Mouse (Mus musculus) liver, embryonic 12.5 days (tissue): ENCODE measurements around the gene Caskin1. TPM values are rescaled to one million over a fixed set of nuclear protein-coding genes. Genes with fewer than 3 reads are reported as not detected.

Experiments
- ATAC-seq: fragments of 200-750 bp; cut with Nextera tagmentation; 2 replicates; pipeline ENCODE4 v1.8.0; 2017; ENCODE audit warnings: moderate number of reproducible peaks, mild to moderate bottlenecking, moderate library complexity
- H3K27ac ChIP-seq: fragments of 300-500 bp; sonication (generic); 2 replicates; pipeline ENCODE4 v1.5.1; 2016; ENCODE audit warnings: mild to moderate bottlenecking
- H3K27me3 ChIP-seq: fragments of 300-500 bp; sonication (generic); replicated peaks from 2 replicates; pipeline ENCODE4 v1.6.1; 2016; ENCODE audit warnings: mild to moderate bottlenecking, moderate library complexity
- H3K36me3 ChIP-seq: fragments of 300-500 bp; sonication (generic); 2 replicates; pipeline ENCODE4 v1.6.1; 2016; ENCODE audit warnings: mild to moderate bottlenecking, moderate library complexity
- H3K4me1 ChIP-seq: fragments of 300-500 bp; sonication (generic); 2 replicates; pipeline ENCODE4 v1.6.1; 2016
- H3K4me2 ChIP-seq: fragments of 300-500 bp; sonication (generic); 2 replicates; pipeline ENCODE4 v1.6.1; 2016; ENCODE audit warnings: mild to moderate bottlenecking, moderate library complexity
- H3K4me3 ChIP-seq: fragments of 300-500 bp; sonication (generic); 2 replicates; pipeline ENCODE4 v1.5.1; 2016; ENCODE audit warnings: mild to moderate bottlenecking, moderate library complexity
- H3K9ac ChIP-seq: fragments of 300-500 bp; sonication (generic); 2 replicates; pipeline ENCODE4 v1.6.1; 2016; ENCODE audit warnings: mild to moderate bottlenecking, moderate library complexity
- H3K9me3 ChIP-seq: fragments of 300-500 bp; sonication (generic); replicated peaks from 2 replicates; pipeline ENCODE4 v1.6.1; 2016; ENCODE audit warnings: mild to moderate bottlenecking, moderate library complexity
- WGBS: fragments of 180-500 bp; shearing (Covaris S2); methylation state at CpG from one replicate; pipeline ENCODE4 v1.1.7; 2016; ENCODE audit not compliant: insufficient replicate concordance; 5-methylcytosine and 5-hydroxymethylcytosine counted together
- polyA plus RNA-seq: library from polyadenylated mRNA; unstranded; fragments of >200 nt; fragmentation: Nextera tagmentation; extraction: Ambion mirVana; gene quantifications from 2 replicates; pipeline ENCODE4 v1.2.1, GENCODE M21; 2016

Caskin1 gene
- polyA plus RNA-seq, 1 experiment from 2014 or later, result 0.14 TPM

DNA sequence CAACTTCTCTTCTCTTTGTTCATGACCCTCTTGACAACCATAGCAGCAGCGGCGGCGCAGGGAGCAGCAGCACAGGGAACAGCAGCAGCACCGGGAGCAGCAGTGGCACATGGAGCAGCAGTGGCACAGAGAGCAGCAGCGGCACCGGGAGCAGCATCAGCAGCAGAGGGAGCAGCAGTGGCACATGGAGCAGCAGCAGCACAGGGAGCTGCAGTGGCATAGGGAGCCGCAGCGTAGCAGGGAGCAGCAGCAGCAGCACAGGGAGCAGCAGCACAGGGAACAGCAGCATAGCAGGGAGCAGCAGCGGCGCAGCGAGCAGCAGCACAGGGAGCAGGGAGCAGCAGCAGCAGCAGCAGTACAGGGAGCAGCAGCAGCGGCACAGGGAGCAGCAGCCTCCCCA, 56.2 kb downstream of the Caskin1 start:
- Histone ChIP-seq H3K36me3 (no peaks in the 10 kb centered on the region), H3K4me1 (peaks cover 21% of the 10 kb centered on the region), H3K4me2 (peak overlapping the region; percentile 14; the same call in 1 of the 2 replicates), H3K9me3 (no peaks in the 10 kb centered on the region), H3K9ac (no peak overlapping the region), H3K27ac (no peak overlapping the region), H3K27me3 (peaks cover 11% of the 10 kb centered on the region), H3K4me3 (no peak overlapping the region)
- 31% methylated on average over 12 of the region's 12 CpGs for WGBS
- ATAC-seq, result no peak

DNA sequence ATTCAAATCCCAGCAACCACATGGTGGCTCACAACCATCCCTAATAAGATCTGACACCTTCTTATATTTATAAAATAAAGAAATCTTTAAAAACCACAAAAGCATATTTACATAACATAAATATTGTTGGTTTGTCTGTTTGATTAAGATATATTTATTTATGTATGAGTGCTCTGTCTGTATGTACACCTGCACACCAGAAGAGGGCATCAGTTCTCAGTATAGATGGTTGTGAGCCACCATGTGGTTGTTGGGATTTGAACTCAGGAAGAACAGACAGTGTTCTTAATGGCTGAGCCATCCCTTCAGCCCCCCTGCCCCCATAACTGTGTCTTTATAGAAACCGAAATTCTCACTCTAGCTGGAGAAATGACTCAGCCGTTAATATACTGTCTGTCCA, 56.8 kb downstream of the Caskin1 start:
- WGBS, result 74% methylated on average over 2 of the region's 2 CpGs
- peaks cover 24% of the 10 kb centered on the region for H3K4me1 ChIP-seq
- H3K4me2 ChIP-seq, result no peak overlapping the region
- ATAC-seq, result no peak
- no peaks in the 10 kb centered on the region for H3K36me3 ChIP-seq
- no peak overlapping the region for H3K27ac ChIP-seq
- no peak overlapping the region for H3K9ac ChIP-seq
- H3K9me3 ChIP-seq, result no peaks in the 10 kb centered on the region
- no peak overlapping the region for H3K4me3 ChIP-seq
- peaks cover 11% of the 10 kb centered on the region for H3K27me3 ChIP-seq

DNA sequence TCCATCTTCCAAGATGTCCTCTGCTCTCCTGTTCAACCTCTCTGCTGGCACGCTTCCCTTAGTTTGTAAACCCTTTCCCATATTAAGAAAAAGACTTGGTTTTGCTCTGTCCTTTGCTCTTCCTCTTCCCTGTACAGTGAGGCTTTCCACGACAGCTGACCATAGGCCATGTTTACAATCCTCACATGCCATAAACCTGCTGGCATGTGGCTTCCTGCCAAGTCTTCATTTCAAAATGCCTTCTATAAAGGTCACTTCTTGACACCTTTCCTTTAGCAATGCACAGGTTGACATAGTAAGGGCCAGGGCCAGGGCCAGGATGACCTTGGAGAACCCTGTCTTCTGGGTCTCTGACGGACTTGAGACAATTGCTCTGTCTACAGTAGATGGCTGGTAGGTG, 57.8 kb downstream of the Caskin1 start:
- ATAC-seq, result no peak
- H3K27ac ChIP-seq, result no peak overlapping the region
- H3K4me2 ChIP-seq, result no peak overlapping the region
- 76% methylated on average over 3 of the region's 3 CpGs for WGBS
- no peak overlapping the region for H3K9ac ChIP-seq
- H3K4me3 ChIP-seq, result no peak overlapping the region
- H3K27me3 ChIP-seq, result peaks cover 11% of the 10 kb centered on the region
- H3K4me1 ChIP-seq, result peaks cover 34% of the 10 kb centered on the region
- no peaks in the 10 kb centered on the region for H3K36me3 ChIP-seq
- H3K9me3 ChIP-seq, result no peaks in the 10 kb centered on the region

DNA sequence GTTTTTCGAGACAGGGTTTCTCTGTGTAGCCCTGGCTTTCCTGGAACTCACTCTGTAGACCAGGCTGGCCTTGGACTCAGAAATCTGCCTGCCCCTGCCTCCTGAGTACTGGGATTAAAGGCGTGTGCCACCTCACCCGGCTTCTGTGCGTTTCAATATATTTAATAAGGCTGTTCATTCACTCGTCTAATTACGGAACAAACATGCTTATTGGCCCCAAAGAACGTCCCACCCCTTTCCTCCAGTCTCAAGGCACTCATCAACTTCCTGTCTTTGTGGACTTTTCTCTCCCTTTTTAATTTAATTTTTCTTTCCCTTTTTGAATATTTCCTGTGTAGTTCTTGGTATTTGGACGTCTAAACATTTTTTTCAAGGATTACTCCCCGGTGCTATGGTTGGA, 60.0 kb downstream of the Caskin1 start:
- peaks cover 11% of the 10 kb centered on the region for H3K27me3 ChIP-seq
- peaks cover 45% of the 10 kb centered on the region for H3K4me1 ChIP-seq
- H3K36me3 ChIP-seq, result no peaks in the 10 kb centered on the region
- H3K9me3 ChIP-seq, result no peaks in the 10 kb centered on the region
- peak overlapping the region; percentile 80 for H3K4me3 ChIP-seq
- no peak for ATAC-seq
- peak overlapping the region; percentile 86 for H3K27ac ChIP-seq
- 17% methylated on average over 9 of the region's 9 CpGs for WGBS
- H3K9ac ChIP-seq, result peak overlapping the region; percentile 90
- peak overlapping the region; percentile 97 for H3K4me2 ChIP-seq

DNA sequence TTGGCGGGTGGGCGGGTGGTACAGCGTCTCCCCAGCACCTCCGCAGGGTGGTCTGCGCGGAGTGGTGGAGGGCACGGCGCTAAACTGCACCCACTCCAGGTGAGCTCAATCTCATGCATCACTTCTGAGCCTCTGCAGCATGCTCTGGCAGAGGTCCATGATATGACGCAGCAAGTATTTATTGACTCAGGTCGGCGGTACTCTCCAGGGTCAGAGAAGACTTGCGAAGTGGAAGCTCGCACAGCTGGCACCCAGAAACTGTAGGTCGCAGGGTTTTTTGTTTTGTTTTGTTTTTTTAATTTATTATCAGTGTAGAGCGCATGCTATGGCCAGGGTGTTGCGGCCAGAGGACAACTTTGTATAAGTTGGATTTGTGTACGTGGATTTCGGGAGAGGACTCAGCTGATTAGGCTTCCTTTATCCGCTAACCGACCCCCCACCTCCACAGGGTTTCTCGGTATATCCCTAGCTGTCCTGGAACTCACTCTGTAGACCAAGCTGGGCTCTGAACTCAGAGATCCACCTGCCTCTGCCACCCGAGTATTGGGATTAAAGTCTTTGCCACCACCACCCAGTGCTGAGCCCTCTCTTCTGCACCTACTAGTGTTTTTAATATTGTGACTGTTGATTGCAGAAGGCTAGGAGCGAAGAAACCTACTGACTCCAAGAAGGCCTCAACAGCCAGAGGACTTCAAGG, 60.7 kb downstream of the Caskin1 start:
- Histone ChIP-seq H3K36me3 (no peaks in the 10 kb centered on the region), H3K9me3 (no peaks in the 10 kb centered on the region), H3K9ac (peak overlapping the region; percentile 90), H3K27ac (peak overlapping the region; percentile 86), H3K4me1 (peaks cover 45% of the 10 kb centered on the region), H3K27me3 (peaks cover 8% of the 10 kb centered on the region), H3K4me3 (peak overlapping the region; percentile 80), H3K4me2 (peak overlapping the region; percentile 97)
- WGBS, result 2% methylated on average over 23 of the region's 23 CpGs
- peak; percentile 44 for ATAC-seq

DNA sequence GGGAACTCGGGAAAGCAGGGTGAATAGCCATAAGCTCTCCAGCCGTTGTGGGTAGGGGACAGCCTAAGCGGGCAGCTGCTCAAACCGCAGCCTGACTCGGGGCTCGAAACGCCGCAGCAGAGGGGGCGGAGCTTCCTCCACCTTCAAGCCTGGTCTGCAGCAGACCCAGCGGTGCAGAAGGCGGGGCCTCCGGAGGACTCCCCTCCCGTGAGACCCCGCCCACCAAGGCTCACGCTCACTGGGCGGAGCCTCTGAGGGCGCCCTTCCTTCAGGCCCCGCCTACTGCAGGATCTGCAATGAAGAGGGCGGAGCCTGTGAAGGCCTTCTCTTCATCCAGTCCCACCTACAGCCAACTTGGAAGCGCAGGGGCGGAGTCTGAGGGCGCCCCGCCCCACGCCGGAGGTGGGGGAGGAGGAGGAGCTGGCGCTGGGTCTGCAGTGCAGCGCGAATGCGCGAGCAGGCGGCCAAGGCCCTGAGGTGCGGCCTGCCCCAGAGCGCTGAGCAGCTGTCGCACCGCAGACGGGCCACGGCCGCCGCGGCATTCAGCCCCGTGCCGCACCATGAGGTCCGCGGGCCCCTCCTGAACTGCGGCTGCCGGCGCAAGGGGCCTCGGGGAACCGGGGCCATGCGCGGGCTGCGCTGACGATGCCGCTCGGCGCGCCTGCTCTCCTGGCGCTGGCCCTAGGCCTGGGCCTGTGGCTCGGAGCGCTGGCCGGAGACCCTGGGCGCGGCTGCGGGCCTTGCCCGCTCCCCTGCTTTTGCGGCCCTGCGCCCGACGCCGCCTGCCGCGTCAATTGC, 61.4 kb downstream of the Caskin1 start, which contains the start of gene Pkd1:
Pkd1 (plus strand) TSS at position 217 of the 798 bp plus-strand sequence.
- peaks cover 2% of the 10 kb centered on the region for H3K27me3 ChIP-seq
- peak within 1 kb of the TSS; percentile 93 for H3K27ac ChIP-seq
- H3K4me2 ChIP-seq, result peak within 1 kb of the TSS; percentile 97
- peak within 1 kb of the TSS; percentile 90 for H3K9ac ChIP-seq
- H3K9me3 ChIP-seq, result no peaks in the 10 kb centered on the region
- WGBS, result under 1% methylated on average over 72 of the region's 72 CpGs
- peak within 1 kb of the TSS; percentile 80 for H3K4me3 ChIP-seq
- peak; percentile 90 for ATAC-seq
- H3K36me3 ChIP-seq, result no peaks in the 10 kb centered on the region
- peaks cover 41% of the 10 kb centered on the region for H3K4me1 ChIP-seq

DNA sequence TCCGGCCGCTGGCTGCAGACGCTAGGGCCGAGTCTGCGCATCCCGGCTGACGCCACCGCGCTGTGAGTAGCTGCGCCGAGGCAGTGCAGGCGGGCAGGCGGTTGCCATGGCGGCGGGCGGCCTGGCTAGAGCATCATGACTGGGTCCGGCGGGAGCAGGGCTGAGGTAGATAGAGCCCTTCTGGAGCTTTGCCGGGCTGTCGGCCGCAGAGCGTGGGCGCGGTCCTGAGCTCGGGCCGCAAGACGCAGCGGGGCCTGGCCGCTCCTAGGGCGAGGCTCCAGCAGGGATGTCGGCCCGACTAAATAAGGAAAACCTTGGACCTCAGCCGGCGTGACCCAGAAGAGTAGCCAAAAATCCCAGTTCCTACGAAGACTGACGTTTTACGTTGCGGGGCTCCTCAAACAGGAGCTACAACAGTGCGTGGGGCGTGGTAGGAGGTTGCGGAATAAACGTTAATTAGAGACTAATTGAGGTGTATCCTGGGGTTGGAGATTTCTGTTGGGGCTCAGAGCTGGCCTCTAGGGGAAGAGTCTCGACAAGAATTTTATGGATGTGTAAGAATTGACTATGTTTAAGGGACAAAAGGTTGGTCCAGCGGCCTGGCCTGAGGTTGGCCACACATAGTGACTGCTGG, 62.1 kb downstream of the Caskin1 start:
- Histone ChIP-seq H3K4me2 (peak overlapping the region; percentile 97), H3K9ac (peak overlapping the region; percentile 90), H3K9me3 (no peaks in the 10 kb centered on the region), H3K36me3 (no peaks in the 10 kb centered on the region), H3K27me3 (no peaks in the 10 kb centered on the region), H3K4me3 (peak overlapping the region; percentile 80), H3K27ac (peak overlapping the region; percentile 93), H3K4me1 (peaks cover 41% of the 10 kb centered on the region)
- 2% methylated on average over 44 of the region's 44 CpGs for WGBS
- peak; percentile 68 for ATAC-seq

DNA sequence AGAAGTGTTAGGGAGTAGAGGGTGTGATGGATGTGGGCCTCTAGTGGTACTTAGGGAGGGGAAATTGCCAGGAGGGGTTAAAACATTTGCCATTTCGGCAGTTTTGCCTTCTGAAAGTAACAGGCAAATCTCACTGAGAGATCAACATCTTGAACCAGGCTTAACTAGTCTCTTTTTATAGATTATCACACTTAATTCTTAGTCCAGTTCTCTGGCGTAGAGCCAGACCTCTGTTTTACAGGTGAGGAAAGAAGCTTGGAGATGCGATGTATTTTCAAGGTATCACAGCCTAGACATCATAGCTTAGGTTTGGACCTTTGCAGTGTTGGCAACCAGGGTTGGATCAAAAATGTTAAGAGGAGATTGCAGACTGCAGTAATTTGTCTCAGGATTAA, 62.6 kb downstream of the Caskin1 start:
- Histone ChIP-seq H3K4me3 (peak overlapping the region; percentile 80), H3K9ac (peak overlapping the region; percentile 90)

DNA sequence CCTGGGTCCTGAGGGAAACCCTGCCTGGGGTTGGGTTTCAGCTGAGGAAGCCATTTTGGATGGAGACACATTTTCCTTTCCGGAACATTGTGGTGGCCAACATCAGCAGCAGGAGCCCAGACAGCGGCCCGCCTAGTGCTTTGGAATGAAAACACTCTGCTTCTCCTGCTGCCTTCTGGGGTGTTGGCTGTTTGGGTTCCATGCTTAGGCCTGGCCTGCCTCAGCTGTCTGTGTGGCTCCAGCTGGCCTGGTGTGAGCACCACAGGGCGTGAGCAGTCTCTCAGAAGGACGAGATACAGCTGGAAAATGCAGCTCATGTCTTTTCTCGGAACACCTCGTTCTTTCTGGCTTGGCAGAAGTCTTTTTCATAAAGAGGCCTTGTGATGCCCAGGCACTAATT, 68.7 kb downstream of the Caskin1 start:
- Histone ChIP-seq H3K36me3 (no peaks in the 10 kb centered on the region), H3K4me1 (peaks cover 34% of the 10 kb centered on the region), H3K4me2 (no peak overlapping the region), H3K4me3 (no peak overlapping the region), H3K9ac (no peak overlapping the region), H3K9me3 (no peaks in the 10 kb centered on the region), H3K27ac (no peak overlapping the region), H3K27me3 (no peaks in the 10 kb centered on the region)
- ATAC-seq, result no peak
- WGBS, result 83% methylated on average over 7 of the region's 7 CpGs

More for the DNA sequence above, 62.6 kb downstream of the Caskin1 start:
- peaks cover 41% of the 10 kb centered on the region for H3K4me1 ChIP-seq
- H3K4me2 ChIP-seq, result peak overlapping the region; percentile 97
- H3K9me3 ChIP-seq, result no peaks in the 10 kb centered on the region
- ATAC-seq, result no peak
- H3K27me3 ChIP-seq, result no peaks in the 10 kb centered on the region
- H3K36me3 ChIP-seq, result no peaks in the 10 kb centered on the region
- peak overlapping the region; percentile 93; the same call in 1 of the 2 replicates for H3K27ac ChIP-seq
- WGBS, result 61% methylated on average over 3 of the region's 3 CpGs

Other genes with a start within 250 kb of the Caskin1 start
- 93.7 and 95.4 TPM in 2 replicates for gene Ccnf, start 237.1 kb upstream of the Caskin1 start, polyA plus RNA-seq
- gene Abca17, start 137.5 kb upstream of the Caskin1 start, polyA plus RNA-seq, result not detected in 2 replicates
- 21.1 and 22.6 TPM in 2 replicates for gene Abca3, start 136.7 kb upstream of the Caskin1 start, polyA plus RNA-seq
- 195 and 204 TPM in 2 replicates for gene Rnps1, start 74.0 kb upstream of the Caskin1 start, polyA plus RNA-seq
- 92.1 and 100 TPM in 2 replicates for gene Eci1, start 62.0 kb upstream of the Caskin1 start, polyA plus RNA-seq
- gene Dnase1l2, start 45.5 kb upstream of the Caskin1 start, polyA plus RNA-seq, result 0.70 and 0.96 TPM in 2 replicates
- 19.2 and 20.7 TPM in 2 replicates for gene E4f1, start 18.3 kb upstream of the Caskin1 start, polyA plus RNA-seq
- gene Pgp, start 18.2 kb upstream of the Caskin1 start, polyA plus RNA-seq, result 99.5 and 101 TPM in 2 replicates
- gene Bricd5, start 14.7 kb upstream of the Caskin1 start, polyA plus RNA-seq, result 0.18 TPM in 1 of 2 replicates, not detected in the other
- gene Mlst8, start 9.5 kb upstream of the Caskin1 start, polyA plus RNA-seq, result 17.2 and 19.4 TPM in 2 replicates
- gene Traf7, start 39.3 kb downstream of the Caskin1 start, polyA plus RNA-seq, result 52.2 and 55.4 TPM in 2 replicates
- 1.3 and 1.9 TPM in 2 replicates for gene Rab26, start 45.6 kb downstream of the Caskin1 start, polyA plus RNA-seq
- gene Pkd1, start 61.2 kb downstream of the Caskin1 start, polyA plus RNA-seq, result 6.0 and 6.5 TPM in 2 replicates
- 30.8 and 35.0 TPM in 2 replicates for gene Tsc2, start 144.0 kb downstream of the Caskin1 start, polyA plus RNA-seq
- gene Nthl1, start 144.1 kb downstream of the Caskin1 start, polyA plus RNA-seq, result 11.3 and 12.4 TPM in 2 replicates
- gene Slc9a3r2, start 161.7 kb downstream of the Caskin1 start, polyA plus RNA-seq, result 14.6 and 15.2 TPM in 2 replicates
- gene Npw, start 169.9 kb downstream of the Caskin1 start, polyA plus RNA-seq, result 0.33 TPM in 1 of 2 replicates, not detected in the other
- 19.7 and 20.4 TPM in 2 replicates for gene Zfp598, start 181.1 kb downstream of the Caskin1 start, polyA plus RNA-seq
- 0.06 and 0.27 TPM in 2 replicates for gene Syngr3, start 201.4 kb downstream of the Caskin1 start, polyA plus RNA-seq
- gene Gfer, start 207.6 kb downstream of the Caskin1 start, polyA plus RNA-seq, result 51.4 and 52.5 TPM in 2 replicates
- gene Noxo1, start 207.6 kb downstream of the Caskin1 start, polyA plus RNA-seq, result 0.51 and 0.58 TPM in 2 replicates
- gene Tbl3, start 219.1 kb downstream of the Caskin1 start, polyA plus RNA-seq, result 65.4 and 71.8 TPM in 2 replicates
- gene Rnf151, start 229.5 kb downstream of the Caskin1 start, polyA plus RNA-seq, result 0.19 and 0.46 TPM in 2 replicates
- 1,444 and 1,454 TPM in 2 replicates for gene Rps2, start 229.5 kb downstream of the Caskin1 start, polyA plus RNA-seq
- gene Ndufb10, start 235.9 kb downstream of the Caskin1 start, polyA plus RNA-seq, result 233 and 239 TPM in 2 replicates
- gene Rpl3l, start 239.2 kb downstream of the Caskin1 start, polyA plus RNA-seq, result not detected in 2 replicates
- 20.8 and 21.6 TPM in 2 replicates for gene Msrb1, start 248.0 kb downstream of the Caskin1 start, polyA plus RNA-seq